Mouse (Mus musculus): ENCODE data around the gene Hsd11b1.
"Not testable (repeated sequence)": the region's sequence is repeated elsewhere in the genome, so short reads cannot be mapped to it uniquely, and the experiment has no call there.

Gene Hsd11b1

GRCm38 (mm10) chr1:193278414-193279045, 14.7 kb upstream of the Hsd11b1 start:
- peak; percentile 53 to 54 for DNase-seq

DNA sequence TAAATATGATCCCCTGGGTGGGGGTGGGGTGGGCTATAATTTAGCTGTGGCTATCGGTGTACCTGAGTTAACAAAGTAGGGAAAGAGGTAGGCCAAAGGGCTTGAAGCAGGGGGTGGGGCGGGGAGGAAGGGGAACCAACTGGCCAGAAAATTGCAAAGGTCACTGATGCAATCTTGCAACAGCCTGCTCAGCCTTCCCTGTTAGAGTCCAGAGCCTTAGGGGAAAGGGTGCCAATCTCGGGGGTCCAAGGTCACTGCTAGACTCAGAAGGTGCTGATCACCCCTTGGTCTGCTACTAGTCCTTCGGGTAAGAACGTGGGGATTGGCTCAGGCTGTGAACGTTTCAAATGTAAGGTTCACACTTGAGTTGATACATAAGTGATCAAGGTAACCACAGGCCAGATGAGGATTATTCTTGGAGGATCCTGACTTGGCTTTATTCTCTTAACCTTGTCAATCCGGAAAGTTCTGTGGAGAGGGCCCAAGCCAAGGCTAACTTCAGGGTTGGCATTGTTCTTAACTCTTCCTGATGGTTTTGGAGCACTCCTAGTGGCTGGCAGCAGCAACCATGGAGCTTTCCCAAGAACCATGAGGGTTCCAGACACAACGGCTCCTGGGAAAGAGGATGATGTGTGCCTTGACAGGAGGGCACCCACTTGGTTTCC, 10.7 kb upstream of the Hsd11b1 start:
- DNase-seq = no peak

DNA sequence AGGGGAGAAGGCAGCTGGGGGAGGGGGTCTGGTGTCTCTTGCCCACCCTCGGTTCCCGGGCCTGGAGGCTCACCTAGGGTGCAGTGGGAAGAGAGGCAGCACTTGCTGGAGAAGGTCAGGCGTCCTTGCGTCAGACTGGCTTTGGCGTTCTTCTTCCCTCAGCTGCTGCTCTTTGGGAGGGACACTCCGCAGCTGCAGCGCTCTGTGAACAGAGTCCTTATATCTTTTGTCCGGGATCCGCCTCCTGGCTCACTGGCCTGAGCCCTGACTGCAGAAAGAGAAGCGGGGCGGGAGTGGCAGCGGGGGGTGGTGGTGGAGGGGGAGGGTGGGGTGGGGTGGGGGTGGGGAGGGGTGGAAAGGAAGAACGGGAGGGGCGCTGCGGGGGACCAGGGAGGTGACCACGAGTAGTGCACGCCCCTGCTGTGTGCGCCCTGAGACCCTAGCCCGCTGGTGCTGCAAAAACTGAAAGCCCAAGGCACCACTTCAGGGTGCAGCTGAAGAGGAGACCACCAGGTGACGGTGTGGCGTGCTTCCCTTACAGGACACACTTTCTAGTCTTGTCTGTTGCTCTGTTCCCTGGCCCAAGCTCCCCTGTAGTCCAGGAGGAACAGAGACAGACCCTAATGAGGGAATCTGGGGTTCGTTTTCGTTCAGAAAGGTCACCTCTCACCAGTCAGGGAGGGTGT, 9.2 kb upstream of the Hsd11b1 start, which contains the start of gene G0s2:
Gene G0s2 (minus strand): TSS at position 302 of the 686 bp plus-strand sequence.
- DNase-seq = peak; percentile 71 to 76

DNA sequence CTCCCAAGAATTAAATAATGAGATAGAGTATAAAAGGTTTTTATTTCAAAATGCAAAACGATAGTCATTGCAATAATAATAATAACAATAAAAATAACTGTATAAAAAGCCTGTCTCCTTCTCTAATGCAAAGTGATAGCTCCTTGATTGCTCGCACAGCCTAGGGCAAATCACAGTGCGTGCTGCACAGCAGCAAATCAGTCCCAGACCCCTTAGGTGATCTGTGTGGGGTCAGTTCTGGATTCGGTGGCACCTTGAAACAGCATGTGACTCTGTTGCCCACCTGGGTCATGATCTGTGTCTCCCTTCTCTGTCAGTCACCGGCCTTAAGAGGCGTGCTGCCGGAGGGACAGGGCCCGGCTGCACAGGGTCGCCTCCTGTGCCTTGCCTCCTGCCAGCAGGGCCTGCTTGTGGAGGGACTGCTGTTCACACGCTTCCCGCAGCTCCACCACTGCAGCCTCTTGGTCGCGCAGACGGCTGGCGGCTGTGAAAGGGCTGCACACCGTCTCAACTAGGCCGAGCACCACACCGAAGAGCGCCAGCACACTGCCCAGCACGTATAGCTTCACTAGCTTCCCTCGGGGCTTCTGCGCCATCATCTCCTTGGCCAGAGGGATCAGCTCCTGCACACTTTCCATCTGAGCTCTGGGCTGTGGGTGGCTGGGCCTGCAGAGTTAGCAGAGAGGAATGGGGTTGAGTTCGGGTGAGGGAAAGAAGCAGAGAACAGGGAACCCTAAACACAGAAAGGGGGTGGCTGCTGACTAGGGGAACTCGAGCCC, 8.5 kb upstream of the Hsd11b1 start:
- no peak for DNase-seq

DNA sequence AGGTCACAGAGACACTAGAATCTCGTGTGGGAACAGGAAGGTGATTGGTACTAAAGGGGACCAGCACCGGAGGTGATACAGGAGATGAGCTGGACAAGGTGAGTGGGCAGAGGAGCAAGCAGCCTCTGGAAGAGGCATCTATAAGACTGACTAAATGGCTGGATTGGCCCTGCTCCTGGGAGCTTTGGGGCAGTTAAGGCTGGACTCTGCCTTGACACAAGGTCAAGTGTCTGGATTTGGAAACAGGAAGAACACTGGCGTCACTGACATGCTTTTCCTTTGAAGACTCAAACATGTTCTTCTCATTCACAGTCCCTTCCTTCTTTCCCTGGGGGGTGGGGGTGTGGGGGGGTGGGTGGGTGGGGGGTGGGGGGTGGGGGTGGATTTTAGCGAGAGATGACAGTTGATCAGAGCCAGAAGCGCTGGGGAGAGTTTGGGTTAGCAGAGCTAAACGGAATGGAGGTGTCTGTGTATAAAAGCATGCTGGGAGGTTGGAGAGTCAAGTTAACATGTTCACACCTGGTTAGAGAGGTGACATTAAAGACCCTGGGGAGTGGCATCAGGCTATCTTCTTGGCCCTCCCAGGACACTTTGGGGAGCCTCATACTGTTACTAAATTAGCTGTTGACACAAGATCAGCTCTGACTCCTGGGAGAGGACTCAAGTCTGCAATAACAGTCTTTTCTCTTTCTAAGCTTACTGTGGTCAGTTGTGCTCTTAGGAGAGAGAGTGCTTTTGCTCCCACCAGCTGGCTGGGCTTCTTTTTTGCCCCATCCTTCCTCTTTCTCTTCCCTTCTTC, 7.3 kb upstream of the Hsd11b1 start:
- DNase-seq = peak in 1 of 2 experiments; percentile 16

GRCm38 (mm10) chr1:193265734-193266133, 1.9 kb upstream of the Hsd11b1 start:
- DNase-seq = no peak

GRCm38 (mm10) chr1:193263026-193263907, 608 bp downstream of the Hsd11b1 start:
- no peak for DNase-seq

- DNase-seq = peak in 1 of 2 experiments; percentile 52
Measured at GRCm38 (mm10) chr1:193261897-193262548, 1.9 kb downstream of the Hsd11b1 start.

GRCm38 (mm10) chr1:193259559-193259958, 4.3 kb downstream of the Hsd11b1 start:
- DNase-seq = no peak

DNA sequence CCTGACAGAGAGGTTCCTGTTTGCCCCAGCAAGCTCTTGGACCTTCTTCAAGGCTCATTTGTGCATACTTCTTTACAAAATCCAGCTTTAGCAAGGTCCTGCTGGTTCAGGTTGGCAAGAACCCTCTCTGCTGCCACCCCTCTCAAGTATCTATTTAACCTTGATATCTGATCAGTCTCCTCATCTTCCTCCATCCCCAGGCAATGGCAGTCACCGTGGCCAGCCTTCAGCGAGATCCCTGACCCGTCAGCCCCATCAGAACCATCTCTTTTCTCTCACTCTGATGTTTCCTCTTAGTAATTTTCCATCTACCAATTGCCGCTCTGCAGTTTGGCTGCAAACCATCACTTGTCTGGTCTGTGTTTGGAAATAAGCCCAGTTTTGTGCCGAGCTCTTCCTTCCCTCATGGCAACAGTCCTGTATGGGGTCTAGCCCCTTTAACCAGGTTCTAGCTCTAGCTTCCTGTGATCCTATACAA, 7.2 kb downstream of the Hsd11b1 start:
- no peak for DNase-seq

DNA sequence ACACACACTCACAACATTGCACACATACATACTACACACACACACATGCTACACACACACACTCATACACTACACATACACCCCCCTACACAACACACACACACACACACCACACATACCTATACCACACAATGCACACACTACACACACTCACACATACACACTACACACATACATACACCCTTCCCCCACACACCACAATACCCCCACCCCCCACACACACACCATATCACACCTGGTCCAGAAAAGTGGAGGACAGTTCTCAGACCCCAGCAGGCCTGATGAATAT, 7.6 kb downstream of the Hsd11b1 start:
- no peak for DNase-seq

- peak; percentile 62 to 65 for DNase-seq
Measured at GRCm38 (mm10) chr1:193255488-193256288, 8.2 kb downstream of the Hsd11b1 start.

DNA sequence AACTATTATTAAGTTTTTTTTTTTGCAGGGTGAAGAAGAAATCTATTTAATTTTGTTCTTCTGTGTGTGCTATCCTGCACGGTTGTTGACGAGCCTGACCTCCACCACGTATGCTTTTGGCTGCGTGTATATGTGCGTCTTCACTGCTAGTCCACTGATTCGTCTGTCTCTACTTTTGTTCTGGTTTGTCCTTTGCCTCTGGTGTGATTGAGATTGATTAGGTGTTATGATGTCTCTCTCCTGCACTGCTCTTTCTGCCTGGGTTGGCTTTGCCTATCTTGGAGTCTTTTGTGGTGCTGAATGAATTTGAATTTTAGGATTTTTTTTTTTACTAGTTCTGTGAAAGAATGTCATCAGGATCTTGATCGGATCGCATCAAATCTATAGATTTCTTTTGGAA, 8.8 kb downstream of the Hsd11b1 start:
- DNase-seq = no peak

DNA sequence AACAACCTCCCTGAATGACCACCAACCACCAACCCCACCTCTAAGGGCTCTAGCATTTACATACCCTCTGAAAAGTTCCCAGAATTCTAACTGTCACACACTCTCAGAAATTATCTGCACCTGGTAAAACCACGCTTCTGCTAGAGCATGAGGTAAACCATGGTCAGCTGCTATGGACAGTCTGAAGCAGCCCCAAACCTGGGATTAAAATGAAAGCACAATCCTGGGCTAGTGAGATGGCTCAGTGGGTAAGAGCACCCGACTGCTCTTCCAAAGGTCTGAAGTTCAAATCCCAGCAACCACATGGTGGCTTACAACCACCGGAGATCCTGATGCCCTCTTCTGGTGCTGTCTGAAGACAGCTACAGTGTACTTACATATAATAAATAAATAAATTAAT, 10.0 kb downstream of the Hsd11b1 start:
- not testable (repeated sequence) for DNase-seq

DNA sequence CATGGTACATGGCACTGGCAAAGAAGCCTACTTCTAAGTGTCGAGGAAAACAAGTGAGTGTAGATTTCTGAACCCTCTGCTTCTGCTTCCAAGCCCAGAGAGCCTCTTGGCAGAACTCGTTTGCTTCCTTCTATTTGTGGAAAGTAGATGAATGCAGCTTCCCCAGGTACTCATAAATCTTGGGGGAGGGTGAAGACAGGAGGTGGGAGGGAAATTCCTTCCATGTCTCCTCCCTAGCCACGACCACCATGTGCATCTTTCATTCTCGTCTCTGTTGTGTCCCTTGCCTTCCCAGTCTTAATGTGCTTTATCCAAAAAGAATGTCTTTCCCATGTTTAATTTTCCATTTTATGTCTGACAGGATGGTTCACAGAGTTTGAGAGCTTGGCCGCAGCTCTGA, 11.3 kb downstream of the Hsd11b1 start:
- no peak for DNase-seq

DNA sequence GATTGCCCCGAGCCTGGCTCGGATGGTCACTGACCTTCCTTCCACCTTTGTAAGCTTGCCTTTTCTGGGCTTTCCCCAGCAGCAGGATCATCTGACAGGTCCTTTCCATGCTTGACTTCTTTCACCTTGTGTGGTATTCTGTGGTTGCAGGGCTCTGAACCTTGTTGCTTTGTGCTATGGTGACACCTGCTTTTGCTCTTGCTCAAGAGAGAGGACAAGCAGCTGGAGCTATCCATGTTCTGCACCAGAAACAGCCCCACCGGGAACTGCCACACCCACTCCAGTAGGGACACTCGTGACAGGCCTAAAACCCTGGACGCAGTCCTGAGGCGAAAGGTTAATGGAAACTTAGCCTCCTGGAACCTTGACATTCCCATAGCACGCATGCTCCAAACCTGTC, 12.5 kb downstream of the Hsd11b1 start:
- DNase-seq = no peak

DNA sequence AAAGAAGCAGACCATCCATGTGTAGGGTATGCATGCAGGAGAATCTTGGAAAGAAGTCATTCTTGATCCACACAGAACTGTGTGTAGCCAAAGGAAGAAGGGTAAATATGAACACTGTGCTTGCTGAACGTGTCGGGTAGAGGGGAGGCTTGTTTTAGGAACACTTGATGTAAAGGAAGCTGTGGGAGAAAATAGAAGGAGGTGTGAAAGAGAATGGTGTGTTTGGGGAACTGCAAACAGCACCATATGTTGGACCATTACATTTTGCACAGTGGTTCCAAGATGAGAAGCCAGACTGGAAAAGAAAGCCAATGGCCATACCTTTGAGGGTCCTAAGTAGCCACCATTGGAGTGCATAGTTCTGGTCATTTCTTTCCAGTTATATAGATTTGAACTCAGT, 13.8 kb downstream of the Hsd11b1 start:
- DNase-seq = no peak

DNA sequence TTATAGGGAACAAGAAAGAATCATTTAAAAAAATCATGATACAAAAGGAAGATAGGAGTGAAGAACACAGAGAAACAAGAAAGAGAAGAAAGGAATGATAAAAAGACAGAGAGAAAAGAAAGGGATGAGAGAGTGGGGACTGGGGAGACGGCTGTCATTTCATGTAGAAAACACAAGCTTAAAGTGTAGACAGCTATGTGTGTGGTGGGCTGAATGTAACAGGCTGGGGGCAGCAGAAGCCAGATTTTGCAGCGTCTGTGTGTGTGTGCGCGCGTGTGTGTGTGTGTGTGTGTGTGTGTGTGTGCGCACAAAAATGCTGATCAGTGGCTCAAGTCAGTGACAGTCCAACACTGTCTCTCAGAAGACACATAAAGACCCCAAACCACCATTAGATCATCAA, 19.6 kb downstream of the Hsd11b1 start:
- no peak for DNase-seq

DNA sequence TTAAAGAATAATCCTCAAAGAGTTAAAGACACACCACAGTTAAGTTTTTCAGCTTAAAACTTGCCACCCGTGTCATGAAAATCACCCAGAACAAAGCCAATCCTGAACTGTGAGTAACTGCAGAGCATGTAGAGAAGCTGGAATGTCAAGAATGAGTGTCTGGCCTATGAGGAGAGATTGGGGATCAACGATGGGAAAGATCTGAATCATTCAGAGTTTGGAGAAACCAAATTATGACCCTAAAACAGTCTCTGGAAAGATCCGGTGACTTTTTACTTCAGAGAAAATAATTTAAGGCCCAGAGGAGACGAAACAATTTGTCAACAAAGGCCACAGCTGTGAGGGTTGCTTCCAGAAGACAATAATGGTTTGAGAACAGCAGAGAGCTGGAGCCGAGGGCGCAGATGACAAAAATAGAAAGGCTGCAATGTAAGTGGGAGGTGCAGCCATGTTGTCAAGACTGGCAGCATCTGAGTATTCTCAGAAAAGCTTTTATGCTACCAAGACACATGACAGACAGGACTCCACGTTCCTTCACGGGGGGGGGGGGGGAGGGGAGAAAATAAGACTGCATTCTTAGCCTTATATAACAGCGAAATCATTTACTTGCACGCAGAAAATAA, 20.2 kb downstream of the Hsd11b1 start:
- DNase-seq = no peak
